Mouse (Mus musculus): ENCODE data around the gene Phactr4. TPM values are rescaled to one million over a fixed set of nuclear protein-coding genes. Genes with fewer than 3 reads are reported as not detected.

Phactr4 gene
- 10 to 100 TPM; 12.7 to 13.4 TPM for total RNA-seq (2021)

DNA sequence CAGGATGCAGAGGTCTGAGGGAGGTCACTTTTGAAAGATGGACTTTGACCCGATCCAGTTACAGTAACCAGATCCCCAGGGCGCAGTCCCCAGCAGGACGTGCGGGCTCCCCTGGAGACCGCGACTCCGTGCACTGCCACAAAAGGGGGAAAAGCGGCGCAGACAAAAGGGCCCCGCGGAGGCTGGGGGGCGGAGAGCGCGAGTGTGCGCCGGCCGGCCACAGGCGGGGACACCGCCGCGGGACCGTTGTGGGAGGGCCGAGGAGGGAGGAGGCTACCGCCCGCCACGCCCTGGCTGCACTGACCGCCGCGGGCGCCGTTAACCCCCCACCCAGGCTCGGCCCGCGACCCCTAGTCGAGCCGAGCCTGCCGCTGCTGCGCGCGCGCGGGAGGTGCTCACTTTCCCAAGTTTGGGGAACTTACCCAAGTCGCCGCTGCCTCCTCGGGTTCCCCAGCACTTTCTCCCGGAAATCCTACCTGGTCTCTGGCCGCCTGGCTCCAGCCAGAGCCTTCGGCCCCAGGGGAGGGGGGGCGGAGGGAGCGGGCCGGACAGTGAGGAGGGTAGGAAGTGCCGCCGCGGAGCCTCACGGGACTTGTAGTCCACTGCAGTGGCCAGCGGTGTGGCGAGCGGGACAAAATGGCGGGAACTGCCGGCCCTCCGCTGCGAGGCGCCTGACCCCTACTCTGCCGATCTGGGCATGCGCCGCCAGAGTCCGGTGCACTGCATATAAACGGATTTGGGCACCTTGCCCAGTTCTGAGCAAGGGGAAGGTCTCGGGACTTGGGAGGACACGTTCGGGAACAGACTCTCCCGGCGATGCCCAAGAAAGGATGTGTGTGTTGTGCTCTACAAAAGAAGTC lies at the start of gene Phactr4:
Gene Phactr4, minus strand, starts transcription at position 567 of the 860 bp plus-strand sequence.
- DNase-seq (ENCODE audit: low spot score in 2 of 2), result peak; percentile 90 to 92
- intact Hi-C loops (cut with DNase I), result no loop called here

DNA sequence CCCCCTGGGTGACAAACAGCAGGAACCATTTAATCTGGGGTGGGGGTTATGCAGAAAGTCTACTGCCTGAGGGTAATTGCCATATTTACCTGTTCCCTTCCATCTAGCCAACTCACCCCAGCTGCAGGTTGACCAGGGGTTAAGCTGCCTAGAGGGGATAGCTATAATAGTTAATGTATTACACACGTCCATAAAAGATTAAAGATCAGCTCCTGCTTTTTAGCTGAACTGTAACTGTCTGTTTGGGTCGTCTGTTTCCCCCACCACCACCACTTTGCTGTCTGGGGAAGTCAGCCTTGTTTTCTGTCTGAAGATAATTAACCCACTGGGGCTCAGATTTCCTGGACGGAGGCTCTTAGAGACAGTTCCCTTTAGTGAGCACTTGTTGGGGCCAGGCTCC lies 47.6 kb upstream of the Phactr4 start:
- DNase-seq (ENCODE audit: low spot score in 2 of 2), result no peak
- intact Hi-C loops (cut with DNase I), result no loop called here

DNA sequence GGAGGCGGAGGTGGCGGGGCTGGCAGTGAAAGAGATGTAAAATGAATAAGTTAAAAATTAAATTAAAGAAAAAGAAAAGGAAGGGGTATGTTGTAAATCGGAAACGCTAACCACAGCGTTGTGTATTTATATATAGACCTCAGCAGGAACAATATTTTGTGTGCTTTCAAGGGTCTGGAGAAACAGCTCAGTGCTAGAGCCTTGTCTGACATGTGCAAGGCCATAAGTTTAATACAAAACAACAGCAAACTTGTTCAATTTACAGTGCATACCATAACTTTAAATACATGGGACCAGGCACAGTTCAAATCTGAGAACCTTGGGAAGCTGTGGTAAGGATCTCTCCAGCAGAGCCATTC lies 41.9 kb upstream of the Phactr4 start:
- DNase-seq (ENCODE audit: low spot score in 2 of 2), result no peak
- intact Hi-C loops (cut with DNase I), result no loop called here

DNA sequence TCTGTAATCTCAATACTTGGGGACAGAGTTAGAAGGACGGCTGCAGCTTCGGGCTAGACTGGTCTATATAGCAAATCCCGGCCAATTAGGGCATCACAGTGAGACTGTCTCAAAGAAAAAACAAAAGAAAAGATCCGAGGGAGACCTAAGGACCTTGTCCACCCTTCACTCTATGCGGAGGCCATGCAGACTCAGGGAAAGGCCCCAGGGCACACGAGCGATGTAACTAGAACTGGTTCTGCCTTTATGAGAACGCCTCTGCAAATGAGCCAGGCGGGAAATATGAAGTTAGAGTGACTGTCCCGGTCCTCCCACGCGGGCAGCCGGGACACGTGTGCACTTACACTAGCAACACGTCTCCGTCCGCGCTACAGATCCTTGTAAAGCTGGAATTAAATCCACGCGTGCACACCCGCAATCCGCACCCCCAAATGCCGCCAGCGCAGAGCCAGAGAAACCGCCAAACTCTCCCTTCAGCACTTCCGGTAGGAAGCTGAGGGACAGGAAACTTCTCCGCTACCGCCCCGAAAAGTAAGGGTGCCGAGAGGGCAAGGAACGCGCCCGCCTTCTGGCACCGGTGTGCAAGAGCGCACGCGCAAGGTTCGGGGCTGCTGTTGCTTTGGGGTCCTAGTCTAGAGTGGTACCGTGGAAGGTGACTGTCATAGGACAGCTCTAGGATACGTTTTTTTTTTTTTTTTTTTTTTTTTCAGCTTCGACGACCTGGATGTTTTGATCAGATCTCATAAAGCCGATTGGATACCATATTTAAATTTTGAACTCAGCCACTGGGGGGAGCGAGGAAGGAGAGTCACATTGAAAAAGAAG lies 41.4 kb upstream of the Phactr4 start, which contains the start of gene Med18:
Gene Med18, minus strand, starts transcription at position 492 of the 825 bp plus-strand sequence.
- peak; percentile 95 for DNase-seq (ENCODE audit: low spot score in 2 of 2)
- intact Hi-C loops (cut with DNase I), result loop anchor here (2.0 kb wide), 1 partner anchor 51 kb away; no protein-coding TSS in a partner anchor

DNA sequence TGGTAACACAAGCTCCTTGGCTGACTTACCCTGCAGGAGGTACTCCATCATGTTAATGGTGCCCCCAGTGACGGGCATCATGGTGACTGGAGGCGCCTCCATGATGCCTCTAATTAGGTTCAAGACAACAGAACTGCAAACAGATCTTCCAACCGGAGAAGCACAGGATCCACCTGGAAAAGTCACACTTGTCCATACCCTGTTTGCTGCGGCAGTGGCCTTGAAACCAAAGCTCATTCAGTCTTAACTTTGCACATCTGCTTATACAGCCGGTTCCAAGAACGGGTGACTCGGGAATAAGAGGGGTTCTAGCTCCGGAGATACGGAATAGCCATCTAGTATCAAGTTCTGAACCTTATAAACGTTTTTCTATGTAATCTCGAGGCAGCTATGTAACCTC lies 40.5 kb upstream of the Phactr4 start:
- DNase-seq (ENCODE audit: low spot score in 2 of 2), result no peak
- intact Hi-C loops (cut with DNase I), result loop anchor here (2.0 kb wide), 1 partner anchor 52 kb away; no protein-coding TSS in a partner anchor

DNA sequence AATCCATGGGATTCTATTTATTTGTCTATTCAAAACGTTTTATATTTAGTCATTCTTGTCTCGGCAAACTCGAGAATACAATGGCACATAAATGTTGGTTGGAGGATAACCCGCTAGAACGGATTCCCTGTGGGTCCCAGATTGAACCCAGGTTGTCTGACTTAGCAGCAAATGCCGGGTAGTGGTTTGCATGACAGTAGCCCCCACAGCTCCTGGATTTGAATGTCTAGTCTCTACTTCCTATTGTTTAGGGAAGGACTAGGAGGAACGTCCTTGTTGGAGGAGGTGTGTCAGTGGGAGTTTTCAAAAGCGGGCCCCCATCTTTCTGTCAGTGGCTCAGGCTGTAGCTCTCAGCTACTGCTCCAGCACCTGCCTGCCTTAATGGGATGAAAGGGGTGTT lies 37.9 kb upstream of the Phactr4 start:
- DNase-seq (ENCODE audit: low spot score in 2 of 2), result no peak
- intact Hi-C loops (cut with DNase I), result no loop called here

DNA sequence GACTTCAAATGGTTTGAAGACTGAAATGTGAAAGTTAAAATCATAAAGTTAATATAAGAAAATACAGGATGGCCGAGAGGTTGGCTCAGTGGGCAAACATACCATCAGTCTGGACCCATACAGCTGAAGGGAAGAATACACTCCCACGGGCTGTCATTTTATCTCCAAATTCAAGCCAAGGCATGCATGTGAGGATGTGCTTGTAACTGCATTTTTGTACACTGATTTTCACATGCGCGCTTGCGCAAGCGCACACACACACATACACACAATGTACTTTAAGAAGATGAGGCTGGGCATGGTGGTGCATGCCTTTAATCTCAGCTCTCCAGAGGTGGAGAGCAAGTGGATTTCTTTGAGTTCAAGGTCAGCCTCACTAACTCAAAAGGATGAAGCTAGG lies 33.3 kb upstream of the Phactr4 start:
- intact Hi-C loops (cut with DNase I), result no loop called here
- DNase-seq (ENCODE audit: low spot score in 2 of 2), result no peak

DNA sequence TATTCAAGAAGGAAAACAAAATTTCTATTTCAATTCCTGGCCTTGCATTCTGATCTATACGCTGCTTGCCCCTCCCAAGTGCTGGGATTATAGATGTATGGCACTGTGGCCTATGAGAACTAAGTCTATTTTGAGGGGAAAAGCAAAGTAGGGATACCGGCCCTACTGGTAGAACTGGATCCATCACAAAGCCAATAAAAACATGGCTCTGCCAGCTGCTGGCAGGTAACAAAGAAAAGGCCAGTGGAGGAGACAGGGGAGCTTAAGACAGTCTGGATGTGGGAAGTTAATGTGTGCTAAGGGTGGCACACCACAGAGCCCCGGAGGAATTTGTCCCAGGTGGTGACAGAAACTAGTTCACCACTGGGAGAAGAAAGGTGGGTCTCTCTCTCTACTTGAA lies 32.9 kb upstream of the Phactr4 start:
- intact Hi-C loops (cut with DNase I), result no loop called here
- DNase-seq (ENCODE audit: low spot score in 2 of 2), result no peak

DNA sequence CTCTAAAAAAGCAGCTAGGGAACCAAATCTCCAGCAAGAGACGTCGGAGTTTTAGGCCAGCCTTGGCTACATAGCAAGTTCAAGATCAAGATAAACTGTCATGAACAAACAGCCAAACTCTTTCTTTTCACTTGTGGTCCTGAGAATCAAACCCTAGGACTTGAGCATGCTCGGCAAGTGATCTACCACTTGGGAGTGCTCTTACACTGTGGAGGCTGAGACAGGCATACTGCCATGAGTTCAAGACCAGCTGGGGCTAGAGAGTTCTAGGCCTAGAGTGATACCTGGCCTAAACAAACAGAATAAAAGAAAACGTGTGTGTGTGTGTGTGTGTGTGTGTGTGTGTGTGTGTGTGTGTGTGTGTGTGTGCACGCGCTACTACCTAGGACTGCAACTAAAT lies 31.9 kb upstream of the Phactr4 start:
- intact Hi-C loops (cut with DNase I), result no loop called here
- no peak for DNase-seq (ENCODE audit: low spot score in 2 of 2)

DNA sequence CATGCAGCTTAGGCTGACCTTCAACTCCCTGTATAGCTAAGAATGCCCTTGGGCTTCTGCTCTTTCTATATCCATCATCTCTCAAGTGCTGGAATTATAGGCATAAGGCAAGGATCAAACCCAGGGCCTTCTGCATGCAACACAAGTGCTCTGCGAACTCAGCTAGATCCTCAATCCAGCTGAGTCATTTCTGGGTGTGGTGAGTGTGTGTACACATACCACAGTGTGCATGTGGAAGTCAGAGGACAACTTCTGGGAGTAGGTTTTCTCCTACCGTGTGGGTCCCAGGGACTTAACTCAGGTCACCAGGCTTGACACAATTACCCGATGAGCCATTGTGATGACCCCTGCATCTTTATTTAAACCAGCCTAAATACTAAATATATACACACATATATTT lies 27.5 kb upstream of the Phactr4 start:
- no peak for DNase-seq (ENCODE audit: low spot score in 2 of 2)
- intact Hi-C loops (cut with DNase I), result no loop called here

DNA sequence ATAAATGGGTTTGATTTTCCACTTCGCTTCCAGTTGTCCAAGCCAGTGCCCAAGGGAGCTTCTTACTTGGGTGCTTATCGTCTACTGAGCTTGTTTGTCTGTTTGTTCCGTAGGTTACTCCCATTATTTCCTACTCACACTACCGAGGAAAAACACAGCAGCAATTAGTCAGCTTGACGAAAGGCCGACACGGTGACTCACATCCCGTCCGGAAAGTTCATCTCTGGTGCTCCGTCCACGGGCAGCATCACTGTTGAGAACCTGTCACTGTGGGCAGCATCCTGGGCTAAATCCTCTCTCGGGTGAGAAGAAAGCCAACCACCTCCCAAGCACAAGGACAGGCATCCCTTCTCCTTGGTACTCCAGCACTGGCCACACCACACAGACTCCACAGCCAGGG lies 23.8 kb upstream of the Phactr4 start:
- intact Hi-C loops (cut with DNase I), result no loop called here
- DNase-seq (ENCODE audit: low spot score in 2 of 2), result no peak

DNA sequence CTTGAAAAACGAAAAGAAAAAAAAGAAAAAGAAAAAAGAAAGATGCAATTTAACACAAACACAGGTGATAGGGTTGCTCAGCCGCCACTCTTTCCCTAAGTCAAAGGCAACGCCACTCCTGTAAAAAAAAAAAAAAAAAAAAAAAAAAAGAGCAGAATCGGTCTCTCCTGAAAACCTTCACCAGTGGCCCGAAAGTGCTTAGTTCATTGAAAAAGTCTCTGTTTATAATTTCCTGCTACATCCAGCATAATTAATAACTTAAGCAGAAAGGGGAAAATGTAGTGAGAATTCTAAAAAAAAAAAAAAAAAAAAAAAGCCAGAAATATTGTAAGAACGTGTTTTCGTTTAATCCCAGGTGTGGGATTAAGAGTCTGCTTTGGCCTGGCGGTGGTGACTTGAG lies 22.2 kb upstream of the Phactr4 start:
- DNase-seq (ENCODE audit: low spot score in 2 of 2), result no peak
- intact Hi-C loops (cut with DNase I), result no loop called here

DNA sequence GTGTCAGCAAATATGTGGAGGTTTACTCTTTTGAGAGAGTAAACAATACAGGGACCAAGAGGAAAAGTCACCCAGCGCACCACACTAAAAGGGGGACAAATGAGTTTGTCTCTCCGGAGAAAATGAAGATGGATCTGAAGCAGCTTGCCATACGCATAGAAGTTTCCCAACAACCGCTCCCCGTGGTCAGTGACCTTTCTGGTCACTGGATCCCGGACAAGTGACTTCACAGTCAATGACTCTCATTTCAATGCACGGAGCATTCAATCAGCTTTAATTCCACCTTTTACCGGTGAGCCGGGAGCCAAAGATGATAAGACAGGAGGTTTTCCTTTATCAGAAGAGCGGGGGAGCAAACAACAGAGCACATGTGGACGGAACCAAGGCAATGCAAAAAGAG lies 15.6 kb upstream of the Phactr4 start:
- no peak for DNase-seq (ENCODE audit: low spot score in 2 of 2)
- intact Hi-C loops (cut with DNase I), result no loop called here

DNA sequence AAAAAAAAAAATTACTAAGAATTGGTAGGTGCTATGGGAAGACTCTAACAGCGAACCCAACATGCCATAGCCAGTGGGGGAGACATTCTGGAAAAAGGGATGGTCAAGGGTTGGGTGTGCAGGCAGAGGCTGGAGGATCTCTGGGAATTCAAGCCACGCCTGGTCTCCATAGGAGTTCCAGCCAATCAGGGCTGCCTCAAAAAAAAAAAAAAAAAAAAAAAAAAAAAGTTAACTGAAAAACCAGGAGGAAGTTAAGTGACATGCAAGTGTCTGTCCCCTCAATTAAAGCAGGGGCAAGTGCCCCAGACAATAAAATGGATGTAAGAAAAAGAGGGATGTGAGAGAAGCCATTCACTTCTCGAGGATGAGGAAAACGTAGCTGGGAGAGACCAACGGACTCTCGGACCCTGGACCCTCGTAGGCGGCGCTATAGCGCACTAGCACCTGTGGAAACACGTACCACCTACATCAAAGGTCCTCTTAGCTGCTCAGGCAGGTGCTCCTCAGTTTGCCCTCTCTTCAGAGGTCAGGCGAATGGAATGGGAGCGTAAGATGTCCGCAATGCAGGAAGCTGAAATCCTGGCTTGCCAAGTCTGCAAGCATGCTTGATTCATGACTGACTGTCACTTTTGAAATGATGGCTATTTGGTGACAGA lies 10.6 kb upstream of the Phactr4 start:
- intact Hi-C loops (cut with DNase I), result no loop called here
- no peak for DNase-seq (ENCODE audit: low spot score in 2 of 2)

DNA sequence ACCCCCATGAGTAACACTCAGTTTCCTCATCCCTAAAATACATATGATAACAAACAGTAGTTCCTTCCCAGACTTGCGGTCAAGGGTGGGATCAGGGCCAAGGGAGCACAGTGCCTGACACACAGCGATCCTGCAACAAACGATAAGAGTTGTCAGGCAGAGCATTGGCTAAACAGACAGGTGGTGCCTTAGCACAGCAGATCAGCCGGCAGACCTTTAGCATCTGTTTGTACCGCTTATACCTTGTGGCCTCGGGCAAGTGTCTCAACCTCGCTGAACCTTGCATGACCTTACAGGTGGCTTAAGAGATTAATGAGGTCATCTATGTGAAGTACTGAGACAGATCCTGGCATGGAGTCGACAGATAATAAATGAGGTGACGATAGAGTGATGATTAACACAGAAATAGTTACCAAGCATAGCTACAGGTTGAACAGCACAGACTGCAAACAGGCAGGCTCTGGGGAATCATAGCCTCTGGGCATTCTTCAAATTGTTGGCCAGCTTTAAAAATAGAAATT lies 5.8 kb upstream of the Phactr4 start:
- intact Hi-C loops (cut with DNase I), result no loop called here
- DNase-seq (ENCODE audit: low spot score in 2 of 2), result no peak

DNA sequence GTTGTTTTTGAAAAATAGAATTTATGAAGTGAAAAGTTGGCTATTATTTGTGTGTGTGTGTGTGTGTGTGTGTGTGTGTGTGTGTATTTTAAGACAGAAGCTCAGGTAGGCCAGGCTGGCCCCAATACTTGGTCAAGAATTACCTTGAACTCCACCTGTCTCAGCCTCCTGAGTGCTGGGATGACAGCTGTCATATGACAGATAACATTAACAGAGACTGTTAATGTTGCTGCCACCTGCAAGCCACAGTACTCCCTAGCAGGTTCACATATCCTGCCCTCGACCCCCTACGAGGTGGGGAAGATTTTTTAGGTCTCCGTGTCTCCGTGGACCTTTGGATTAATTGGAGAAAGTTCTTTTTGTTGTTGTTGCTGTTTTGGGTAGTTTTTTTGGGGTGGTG lies 5.2 kb upstream of the Phactr4 start:
- DNase-seq (ENCODE audit: low spot score in 2 of 2), result no peak
- intact Hi-C loops (cut with DNase I), result no loop called here

DNA sequence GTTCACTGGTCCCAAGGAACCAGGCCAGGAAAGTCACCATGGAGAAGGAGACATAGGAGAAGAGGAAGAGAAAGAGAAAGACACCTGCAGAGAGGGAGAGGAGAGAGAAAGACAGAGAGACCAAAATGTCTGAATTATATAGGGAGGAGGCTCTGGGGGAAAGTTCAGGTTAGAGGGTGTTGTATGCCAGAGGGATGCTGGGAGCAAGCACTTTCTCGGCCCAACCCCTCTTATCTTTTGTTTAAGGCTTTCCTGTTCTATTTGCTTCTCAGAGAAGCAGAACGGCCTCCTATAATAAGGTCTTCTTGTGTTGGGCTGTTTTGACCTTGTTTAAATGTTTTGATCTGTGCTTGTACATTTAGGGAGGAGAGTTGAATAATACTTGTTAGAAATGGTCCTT lies 3.7 kb upstream of the Phactr4 start:
- DNase-seq (ENCODE audit: low spot score in 2 of 2), result no peak

DNA sequence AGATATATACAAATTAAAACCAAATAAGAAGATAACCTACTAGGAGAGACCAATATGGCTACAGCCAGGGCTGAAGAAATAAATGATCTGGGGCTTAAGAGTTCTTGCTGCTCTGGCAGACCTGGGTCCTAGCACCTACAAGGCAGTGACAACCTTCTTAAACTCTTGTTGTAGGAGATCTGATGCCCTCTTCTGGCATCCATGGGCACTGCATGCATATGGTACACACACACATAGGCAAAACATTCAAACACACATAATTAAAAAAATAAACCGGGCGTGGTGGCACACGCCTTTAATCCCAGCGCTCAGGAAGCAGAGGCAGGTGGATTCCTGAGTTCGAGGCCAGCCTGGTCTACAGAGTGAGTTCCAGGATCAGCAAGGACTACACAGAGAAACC lies 2.5 kb upstream of the Phactr4 start:
- intact Hi-C loops (cut with DNase I), result no loop called here
- no peak for DNase-seq (ENCODE audit: low spot score in 2 of 2)

More for the DNA sequence above, 3.7 kb upstream of the Phactr4 start:
- intact Hi-C loops (cut with DNase I), result no loop called here

DNA sequence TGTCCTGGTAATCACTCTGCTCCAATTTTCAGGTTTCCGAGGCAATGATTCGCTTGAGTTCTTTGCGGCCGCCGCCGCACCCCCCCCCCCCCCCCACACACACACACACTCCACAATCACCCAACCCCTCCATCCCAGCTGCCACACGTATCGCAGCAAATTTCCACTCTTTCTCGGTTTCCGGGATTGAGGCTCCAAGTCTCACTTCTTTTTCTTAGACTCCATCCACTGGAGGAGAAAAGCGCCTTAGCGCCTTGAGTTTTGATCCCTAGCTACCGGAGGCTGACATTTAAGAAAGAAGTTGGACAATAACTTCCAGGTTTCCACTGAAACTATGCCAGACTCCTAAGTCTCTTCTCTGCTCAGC lies 750 bp downstream of the Phactr4 start:
- DNase-seq (ENCODE audit: low spot score in 2 of 2), result peak in 1 of 2 experiments; percentile 12
- intact Hi-C loops (cut with DNase I), result no loop called here

DNA sequence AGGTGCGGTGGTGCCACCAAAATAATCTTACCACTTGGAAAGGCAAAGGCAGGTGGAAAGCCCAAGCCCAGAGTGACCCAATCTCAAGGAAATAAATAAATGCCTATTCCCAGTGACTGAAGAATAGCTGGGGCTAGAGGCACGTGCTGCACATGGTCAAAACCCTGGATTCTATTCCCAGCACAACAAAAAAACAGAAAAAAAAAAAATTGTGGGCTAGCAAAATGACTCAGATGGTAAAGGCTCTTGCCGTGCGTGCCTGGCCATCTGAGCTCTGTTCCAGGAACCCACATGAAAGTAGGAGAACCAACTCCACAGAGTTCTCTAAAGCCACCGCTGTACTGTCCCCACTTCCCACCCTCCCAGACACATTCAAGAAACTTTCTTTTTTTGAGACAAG lies 1.8 kb downstream of the Phactr4 start:
- intact Hi-C loops (cut with DNase I), result no loop called here
- DNase-seq (ENCODE audit: low spot score in 2 of 2), result no peak
